Mouse (Mus musculus): ENCODE measurements around the gene Plekhg6. TPM values are rescaled to one million over a fixed set of nuclear protein-coding genes. Genes with fewer than 3 reads are reported as not detected.

Gene Plekhg6
- total and polyA plus RNA-seq, 3 experiments = not detected

GRCm38 (mm10) chr6:125357334-125357733, 23.3 kb downstream of the Plekhg6 start:
- DNase-seq (ENCODE audit: low spot score) (no peak), ATAC-seq (ENCODE audit: extremely low read depth, insufficient number of reproducible peaks, low FRiP score, poor library complexity, severe bottlenecking) (no peak)
- 0 out of 2 replicates have a peak overlapping the region, but pooled peaks have one; percentile 18 for H3K4me3 ChIP-seq (ENCODE audit: low read depth, low read length)
- H3K4me1 ChIP-seq (ENCODE audit: insufficient read depth, low read depth, low read length) = no peaks in the 10 kb centered on the region
- H3K9me3 ChIP-seq (replicated peaks) = peaks cover 84% of the 10 kb centered on the region
- H3K36me3 ChIP-seq (replicated peaks) = no peaks in the 10 kb centered on the region
- H3K27me3 ChIP-seq (ENCODE audit: insufficient read depth, low read length) = no peaks in the 10 kb centered on the region; the same call in 1 of the 2 replicates
- TF ChIP-seq TAL1 (conservative IDR thresholded peaks at IDR 0.05; ENCODE audit: low read depth, low read length) (no peak), CTCF (IDR thresholded peaks at IDR 0.05; ENCODE audit: low read depth, low read length) (no peak), POLR2AphosphoS5 (IDR thresholded peaks at IDR 0.05; ENCODE audit: insufficient replicate concordance, low read depth, low read length) (no peak), GATA1 (IDR thresholded peaks at IDR 0.05; ENCODE audit: borderline replicate concordance, low read length) (no peak), GATA2 (IDR thresholded peaks at IDR 0.05; ENCODE audit: borderline replicate concordance, low read depth, low read length) (no peak)

GRCm38 (mm10) chr6:125356264-125356663, 24.3 kb downstream of the Plekhg6 start:
- H3K4me1 ChIP-seq (ENCODE audit: insufficient read depth, low read depth, low read length) = no peaks in the 10 kb centered on the region
- no peak overlapping the region for H3K4me3 ChIP-seq (ENCODE audit: low read depth, low read length)
- peaks cover 76% of the 10 kb centered on the region for H3K9me3 ChIP-seq (replicated peaks)
- no peaks in the 10 kb centered on the region for H3K27me3 ChIP-seq (ENCODE audit: insufficient read depth, low read length)
- TF ChIP-seq POLR2AphosphoS5 (IDR thresholded peaks at IDR 0.05; ENCODE audit: insufficient replicate concordance, low read depth, low read length) (no peak), GATA2 (IDR thresholded peaks at IDR 0.05; ENCODE audit: borderline replicate concordance, low read depth, low read length) (no peak), GATA1 (IDR thresholded peaks at IDR 0.05; ENCODE audit: borderline replicate concordance, low read length) (no peak), CTCF (IDR thresholded peaks at IDR 0.05; ENCODE audit: low read depth, low read length) (no peak), TAL1 (conservative IDR thresholded peaks at IDR 0.05; ENCODE audit: low read depth, low read length) (no peak)
- DNase-seq (ENCODE audit: low spot score) (no peak), ATAC-seq (ENCODE audit: extremely low read depth, insufficient number of reproducible peaks, low FRiP score, poor library complexity, severe bottlenecking) (no peak)
- H3K36me3 ChIP-seq (replicated peaks) = no peaks in the 10 kb centered on the region

GRCm38 (mm10) chr6:125355197-125355741, 25.3 kb downstream of the Plekhg6 start:
- no peaks in the 10 kb centered on the region for H3K4me1 ChIP-seq (ENCODE audit: insufficient read depth, low read depth, low read length)
- no peak for ATAC-seq (ENCODE audit: extremely low read depth, insufficient number of reproducible peaks, low FRiP score, poor library complexity, severe bottlenecking)

GRCm38 (mm10) chr6:125354352-125355151, 26.0 kb downstream of the Plekhg6 start:
- H3K36me3 ChIP-seq (replicated peaks) = no peaks in the 10 kb centered on the region
- no peak for TF ChIP-seq POLR2AphosphoS5 (IDR thresholded peaks at IDR 0.05; ENCODE audit: insufficient replicate concordance, low read depth, low read length)
- TF ChIP-seq CTCF (IDR thresholded peaks at IDR 0.05; ENCODE audit: low read depth, low read length) = no peak
- TF ChIP-seq GATA2 (IDR thresholded peaks at IDR 0.05; ENCODE audit: borderline replicate concordance, low read depth, low read length) = no peak
- no peak for TF ChIP-seq GATA1 (IDR thresholded peaks at IDR 0.05; ENCODE audit: borderline replicate concordance, low read length)
- TF ChIP-seq TAL1 (conservative IDR thresholded peaks at IDR 0.05; ENCODE audit: low read depth, low read length) = no peak
- H3K27me3 ChIP-seq (ENCODE audit: insufficient read depth, low read length) = no peaks in the 10 kb centered on the region
- no peak overlapping the region for H3K4me3 ChIP-seq (ENCODE audit: low read depth, low read length)
- H3K4me1 ChIP-seq (ENCODE audit: insufficient read depth, low read depth, low read length) = no peaks in the 10 kb centered on the region
- ATAC-seq (ENCODE audit: extremely low read depth, insufficient number of reproducible peaks, low FRiP score, poor library complexity, severe bottlenecking) (no peak), DNase-seq (ENCODE audit: low spot score) (no peak)
- H3K9me3 ChIP-seq (replicated peaks) = peaks cover 75% of the 10 kb centered on the region

More at GRCm38 (mm10) chr6:125355197-125355741, 25.3 kb downstream of the Plekhg6 start:
- Histone ChIP-seq H3K27me3 (ENCODE audit: insufficient read depth, low read length) (no peaks in the 10 kb centered on the region), H3K4me3 (ENCODE audit: low read depth, low read length) (no peak overlapping the region), H3K9me3 (replicated peaks) (peaks cover 72% of the 10 kb centered on the region), H3K36me3 (replicated peaks) (no peaks in the 10 kb centered on the region)
- no peak for DNase-seq (ENCODE audit: low spot score)
- TF ChIP-seq CTCF (IDR thresholded peaks at IDR 0.05; ENCODE audit: low read depth, low read length) (no peak), TAL1 (conservative IDR thresholded peaks at IDR 0.05; ENCODE audit: low read depth, low read length) (no peak), POLR2AphosphoS5 (IDR thresholded peaks at IDR 0.05; ENCODE audit: insufficient replicate concordance, low read depth, low read length) (no peak), GATA1 (IDR thresholded peaks at IDR 0.05; ENCODE audit: borderline replicate concordance, low read length) (no peak), GATA2 (IDR thresholded peaks at IDR 0.05; ENCODE audit: borderline replicate concordance, low read depth, low read length) (no peak)

- Histone ChIP-seq H3K4me3 (ENCODE audit: low read depth, low read length) (no peak overlapping the region), H3K27me3 (ENCODE audit: insufficient read depth, low read length) (no peaks in the 10 kb centered on the region), H3K4me1 (ENCODE audit: insufficient read depth, low read depth, low read length) (no peaks in the 10 kb centered on the region), H3K36me3 (replicated peaks) (no peaks in the 10 kb centered on the region), H3K9me3 (replicated peaks) (peaks cover 74% of the 10 kb centered on the region)
- DNase-seq (ENCODE audit: low spot score) (no peak), ATAC-seq (ENCODE audit: extremely low read depth, insufficient number of reproducible peaks, low FRiP score, poor library complexity, severe bottlenecking) (no peak)
- TF ChIP-seq CTCF (IDR thresholded peaks at IDR 0.05; ENCODE audit: low read depth, low read length) (no peak), GATA1 (IDR thresholded peaks at IDR 0.05; ENCODE audit: borderline replicate concordance, low read length) (no peak), TAL1 (conservative IDR thresholded peaks at IDR 0.05; ENCODE audit: low read depth, low read length) (no peak), GATA2 (IDR thresholded peaks at IDR 0.05; ENCODE audit: borderline replicate concordance, low read depth, low read length) (no peak), POLR2AphosphoS5 (IDR thresholded peaks at IDR 0.05; ENCODE audit: insufficient replicate concordance, low read depth, low read length) (no peak)
These were observed 26.9 kb downstream of the Plekhg6 start for GRCm38 (mm10) chr6:125353655-125354054.

- H3K27me3 ChIP-seq (ENCODE audit: insufficient read depth, low read length) = no peaks in the 10 kb centered on the region
- TF ChIP-seq TAL1 (conservative IDR thresholded peaks at IDR 0.05; ENCODE audit: low read depth, low read length) = no peak
- TF ChIP-seq CTCF (IDR thresholded peaks at IDR 0.05; ENCODE audit: low read depth, low read length) = no peak
- TF ChIP-seq GATA1 (IDR thresholded peaks at IDR 0.05; ENCODE audit: borderline replicate concordance, low read length) = no peak
- no peak for TF ChIP-seq GATA2 (IDR thresholded peaks at IDR 0.05; ENCODE audit: borderline replicate concordance, low read depth, low read length)
- no peak for TF ChIP-seq POLR2AphosphoS5 (IDR thresholded peaks at IDR 0.05; ENCODE audit: insufficient replicate concordance, low read depth, low read length)
- DNase-seq (ENCODE audit: low spot score) (no peak), ATAC-seq (ENCODE audit: extremely low read depth, insufficient number of reproducible peaks, low FRiP score, poor library complexity, severe bottlenecking) (no peak)
- no peak overlapping the region for H3K4me3 ChIP-seq (ENCODE audit: low read depth, low read length)
- no peaks in the 10 kb centered on the region for H3K36me3 ChIP-seq (replicated peaks)
- H3K9me3 ChIP-seq (replicated peaks) = peaks cover 74% of the 10 kb centered on the region
- no peaks in the 10 kb centered on the region for H3K4me1 ChIP-seq (ENCODE audit: insufficient read depth, low read depth, low read length)
These were observed 27.4 kb downstream of the Plekhg6 start for GRCm38 (mm10) chr6:125353221-125353620.
